Mouse (Mus musculus) CH12.LX (cell line): ENCODE measurements around the gene Olfr282.

Experiments
- CHD2 ChIP-seq: IDR thresholded peaks from 2 replicates; pipeline ENCODE4 v1.6.1; 2011; ENCODE audit warnings: low read length, improper control_type of control experiment
- CTCF ChIP-seq, 2 experiments: IDR thresholded peaks in 1 of 2; conservative IDR thresholded peaks in 1 of 2; 2 replicates each; pipeline ENCODE4 v1.5.1; 2011 to 2012; ENCODE audit warnings: low read depth in 2 of 2, low read length in 2 of 2, improper control_type of control experiment in 1 of 2, inconsistent platforms in 1 of 2, mild to moderate bottlenecking in 1 of 2, moderate library complexity in 1 of 2
- EP300 ChIP-seq: IDR thresholded peaks from 2 replicates; pipeline ENCODE4 v1.6.1; 2011; ENCODE audit warnings: low read length, improper control_type of control experiment
- JUND ChIP-seq: conservative IDR thresholded peaks from 2 replicates; pipeline ENCODE4 v1.6.1; 2011; ENCODE audit warnings: low read depth, low read length, improper control_type of control experiment
- MAX ChIP-seq: IDR thresholded peaks from 2 replicates; pipeline ENCODE4 v1.6.1; 2011; ENCODE audit warnings: low read length, improper control_type of control experiment
- POLR2A ChIP-seq: IDR thresholded peaks from 2 replicates; pipeline ENCODE4 v1.6.1; 2011; ENCODE audit warnings: low read depth, mild to moderate bottlenecking, improper control_type of control experiment, low read length
- SMC3 ChIP-seq: IDR thresholded peaks from 2 replicates; pipeline ENCODE4 v1.6.1; 2011; ENCODE audit warnings: low read depth, low read length, improper control_type of control experiment
- USF2 ChIP-seq: conservative IDR thresholded peaks from 2 replicates; pipeline ENCODE4 v1.6.1; 2011; ENCODE audit warnings: low read depth, low read length, improper control_type of control experiment
- ZKSCAN1 ChIP-seq: IDR thresholded peaks from 2 replicates; pipeline ENCODE4 v1.6.1; 2012; ENCODE audit warnings: low read depth, inconsistent platforms, low read length, improper control_type of control experiment, borderline replicate concordance
- ZMIZ1 ChIP-seq: IDR thresholded peaks from 2 replicates; pipeline ENCODE4 v1.6.1; 2012; ENCODE audit warnings: low read depth, mild to moderate bottlenecking, inconsistent platforms, low read length, improper control_type of control experiment

DNA sequence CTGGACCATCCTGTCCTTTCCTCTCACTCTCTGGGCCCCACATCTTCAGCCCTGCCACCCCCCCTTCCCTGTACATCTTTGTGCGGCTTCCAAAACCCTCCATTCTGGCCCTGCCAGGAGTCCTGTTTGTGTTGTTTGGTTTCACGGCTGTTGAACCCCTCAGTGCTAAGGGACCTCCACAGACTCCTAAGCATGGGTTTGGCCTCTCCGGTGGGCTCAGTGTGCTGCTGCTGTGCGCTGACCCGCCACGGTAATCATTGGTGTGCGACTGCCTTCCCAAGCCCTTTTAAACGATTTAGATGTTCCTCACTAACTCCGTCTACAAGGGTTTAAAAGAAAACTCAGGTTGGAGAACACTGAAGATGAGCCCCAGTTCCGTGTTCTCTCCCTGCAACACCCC lies 28.7 kb upstream of the Olfr282 start:
- TF ChIP-seq EP300 (no peak), CTCF (conservative IDR thresholded peaks at IDR 0.05 in 1 of 2, IDR thresholded peaks at IDR 0.05 in 1 of 2; ENCODE audit: low read depth in 2 of 2, low read length in 2 of 2) (no peak), ZKSCAN1 (no peak), SMC3 (no peak), POLR2A (no peak), USF2 (no peak), CHD2 (no peak), ZMIZ1 (no peak), JUND (no peak), MAX (no peak)
